Mouse (Mus musculus): Measurements from ENCODE around the gene Cuedc1. TPM values are rescaled to one million over a fixed set of nuclear protein-coding genes. Genes with fewer than 3 reads are reported as not detected.

Cuedc1 gene
- total and polyA plus RNA-seq, 3 experiments: 1.0 to 4.8 TPM; not detected in 1

DNA sequence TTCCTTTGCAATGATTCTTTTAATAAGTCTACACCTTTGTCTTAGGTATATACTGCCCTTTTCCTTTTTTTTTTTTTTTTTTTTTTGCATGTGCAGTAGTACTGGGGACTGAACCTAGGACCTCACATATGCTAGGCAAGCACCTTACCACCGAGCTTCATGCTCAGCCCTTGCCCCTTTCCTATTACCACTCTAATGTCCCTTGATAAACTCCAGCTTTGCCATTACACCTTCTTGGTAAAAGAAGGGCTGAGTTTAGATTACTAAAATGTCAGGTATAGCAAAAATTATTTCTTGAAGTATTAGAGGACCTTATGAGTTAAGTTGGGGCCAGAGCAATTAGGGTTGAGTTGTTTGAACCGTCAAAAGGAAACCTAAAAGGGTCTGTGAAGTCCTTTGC is 42.1 kb upstream of the Cuedc1 start:
- H3K9ac ChIP-seq (ENCODE audit: control insufficient read depth, low read depth, low read length, poor library complexity, severe bottlenecking): no peak overlapping the region
- peaks cover under 1 to 4% of the 10 kb centered on the region in 2 experiments for H3K4me1 ChIP-seq (ENCODE audit: control insufficient read depth in 1 of 2, insufficient read depth in 2 of 2, low read length in 2 of 2)
- no peaks in the 10 kb centered on the region for H3K9me3 ChIP-seq (replicated peaks; ENCODE audit: insufficient read depth, low read length)
- H3K27ac ChIP-seq (ENCODE audit: control insufficient read depth, low read depth, low read length): no peak overlapping the region
- H3K27me3 ChIP-seq (ENCODE audit: control insufficient read depth in 1 of 2, insufficient read depth in 2 of 2, low read length in 2 of 2): no peaks in the 10 kb centered on the region
- H3K36me3 ChIP-seq (ENCODE audit: control insufficient read depth in 1 of 2, insufficient read depth in 2 of 2, low read length in 2 of 2): peaks cover 15 to 17% of the 10 kb centered on the region in 2 experiments
- DNase-seq (ENCODE audit: low read depth, low spot score): no peak
- TF ChIP-seq NELFE (IDR thresholded peaks at IDR 0.05; ENCODE audit: low read depth, low read length) (no peak), POLR2AphosphoS2 (IDR thresholded peaks at IDR 0.05; ENCODE audit: low read length) (0 out of 2 replicates have a peak, but pooled peaks have one; percentile 63)
- H3K4me3 ChIP-seq (ENCODE audit: control insufficient read depth in 1 of 2, insufficient read depth in 1 of 2, low read depth in 2 of 2, low read length in 2 of 2): no peak overlapping the region
- H3K79me2 ChIP-seq (ENCODE audit: control insufficient read depth, insufficient read depth, low read length, poor library complexity): peaks cover 4% of the 10 kb centered on the region

DNA sequence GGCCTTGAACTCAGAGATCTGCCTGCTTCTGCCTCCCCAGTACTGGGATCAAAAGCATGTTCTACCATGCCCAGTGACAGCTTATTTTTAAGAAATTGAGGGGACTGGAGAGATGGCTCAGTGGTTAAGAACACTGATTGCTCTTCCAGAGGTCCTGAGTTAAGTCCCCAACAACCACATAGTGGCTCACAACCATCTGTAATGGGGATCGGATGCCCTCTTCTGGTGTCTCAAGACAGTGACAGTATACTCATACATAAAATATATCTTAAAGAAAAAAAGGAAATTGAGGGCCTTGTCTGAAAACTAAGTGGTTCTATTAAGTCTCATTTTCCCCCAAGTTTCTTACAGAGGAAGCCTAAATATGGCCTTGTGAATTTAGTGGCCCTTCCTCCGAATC is 40.1 kb upstream of the Cuedc1 start:
- TF ChIP-seq MYB (IDR thresholded peaks at IDR 0.05; ENCODE audit: low read depth, low read length): no peak
- TF ChIP-seq SMC3 (IDR thresholded peaks at IDR 0.05; ENCODE audit: low read depth, low read length): peak; percentile 47
- TF ChIP-seq BHLHE40 (IDR thresholded peaks at IDR 0.05; ENCODE audit: borderline replicate concordance, low read depth, low read length): no peak
- peak in 2 of 3 experiments; percentile 2 to 41; a peak in 2 of 6 replicates for TF ChIP-seq CTCF (IDR thresholded peaks at IDR 0.05 in 2 of 3, conservative IDR thresholded peaks at IDR 0.05 in 1 of 3; ENCODE audit: control insufficient read depth in 1 of 3, insufficient read depth in 1 of 3, low read depth in 2 of 3, low read length in 3 of 3, poor library complexity in 1 of 3, severe bottlenecking in 1 of 3)
- no peak for TF ChIP-seq RCOR1 (IDR thresholded peaks at IDR 0.05; ENCODE audit: low read depth, low read length)
- no peak for TF ChIP-seq UBTF (IDR thresholded peaks at IDR 0.05; ENCODE audit: borderline replicate concordance, insufficient read depth, low read depth, low read length)
- TF ChIP-seq RAD21 (IDR thresholded peaks at IDR 0.05; ENCODE audit: low read depth, low read length): peak; percentile 20
- peak; percentile 67 for DNase-seq (ENCODE audit: low read depth, low spot score)
- Histone ChIP-seq H3K9me3 (replicated peaks; ENCODE audit: insufficient read depth, low read length) (no peaks in the 10 kb centered on the region), H3K36me3 (ENCODE audit: control insufficient read depth in 1 of 2, insufficient read depth in 2 of 2, low read length in 2 of 2) (peaks cover 3 to 5% of the 10 kb centered on the region in 2 experiments; a peak in 2 of 4 replicates), H3K9ac (ENCODE audit: control insufficient read depth, low read depth, low read length, poor library complexity, severe bottlenecking) (no peak overlapping the region), H3K79me2 (ENCODE audit: control insufficient read depth, insufficient read depth, low read length, poor library complexity) (no peaks in the 10 kb centered on the region), H3K4me3 (ENCODE audit: control insufficient read depth in 1 of 2, insufficient read depth in 1 of 2, low read depth in 2 of 2, low read length in 2 of 2) (no peak overlapping the region), H3K4me1 (ENCODE audit: control insufficient read depth in 1 of 2, insufficient read depth in 2 of 2, low read length in 2 of 2) (no peaks in the 10 kb centered on the region), H3K27me3 (ENCODE audit: control insufficient read depth in 1 of 2, insufficient read depth in 2 of 2, low read length in 2 of 2) (no peaks in the 10 kb centered on the region), H3K27ac (ENCODE audit: control insufficient read depth, low read depth, low read length) (no peak overlapping the region)

DNA sequence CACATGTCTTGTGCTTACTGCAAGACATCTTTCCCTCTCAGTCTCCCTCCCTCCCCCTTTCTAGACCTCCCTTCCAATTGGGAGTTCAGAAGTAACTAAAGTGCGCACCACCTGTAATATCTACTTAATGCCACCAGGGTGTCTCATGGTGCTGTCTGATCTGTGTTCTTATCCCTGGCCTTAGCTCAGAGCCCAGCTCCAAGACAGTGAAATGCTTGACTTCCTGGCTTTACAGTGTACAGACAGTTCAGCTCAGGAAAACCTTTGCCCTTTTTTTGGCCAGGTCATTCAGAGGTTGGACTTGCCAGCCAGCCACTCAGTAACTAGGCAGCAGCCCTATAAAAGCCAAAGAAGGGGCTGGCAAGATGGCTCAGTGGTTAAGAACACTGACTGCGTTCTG is 38.7 kb upstream of the Cuedc1 start:
- DNase-seq (ENCODE audit: low read depth, low spot score): peak; percentile 88
- Histone ChIP-seq H3K9me3 (replicated peaks; ENCODE audit: insufficient read depth, low read length) (no peaks in the 10 kb centered on the region), H3K79me2 (ENCODE audit: control insufficient read depth, insufficient read depth, low read length, poor library complexity) (no peaks in the 10 kb centered on the region), H3K9ac (ENCODE audit: control insufficient read depth, low read depth, low read length, poor library complexity, severe bottlenecking) (no peak overlapping the region), H3K4me1 (ENCODE audit: control insufficient read depth in 1 of 2, insufficient read depth in 2 of 2, low read length in 2 of 2) (no peaks in the 10 kb centered on the region), H3K27me3 (ENCODE audit: control insufficient read depth in 1 of 2, insufficient read depth in 2 of 2, low read length in 2 of 2) (no peaks in the 10 kb centered on the region), H3K27ac (ENCODE audit: control insufficient read depth, low read depth, low read length) (no peak overlapping the region), H3K4me3 (ENCODE audit: control insufficient read depth in 1 of 2, insufficient read depth in 1 of 2, low read depth in 2 of 2, low read length in 2 of 2) (no peak overlapping the region), H3K36me3 (ENCODE audit: control insufficient read depth in 1 of 2, insufficient read depth in 2 of 2, low read length in 2 of 2) (peaks cover 0 to 2% of the 10 kb centered on the region in 2 experiments; a peak in 1 of 4 replicates)
- TF ChIP-seq ELF1 (IDR thresholded peaks at IDR 0.05; ENCODE audit: low read depth, low read length): peak; percentile 39; the same call in 1 of the 2 replicates
- TF ChIP-seq MYB (IDR thresholded peaks at IDR 0.05; ENCODE audit: low read depth, low read length): no peak
- TF ChIP-seq RAD21 (IDR thresholded peaks at IDR 0.05; ENCODE audit: low read depth, low read length): peak; percentile 90
- no peak for TF ChIP-seq GABPA (IDR thresholded peaks at IDR 0.05; ENCODE audit: low read depth, low read length)
- 0 out of 2 replicates have a peak, but pooled peaks have one; percentile 50 for TF ChIP-seq MAX (IDR thresholded peaks at IDR 0.05; ENCODE audit: low read length)
- 0 out of 2 replicates have a peak, but pooled peaks have one; percentile 24 for TF ChIP-seq MYC (IDR thresholded peaks at IDR 0.05; ENCODE audit: low read depth, low read length)
- peak; percentile 91 for TF ChIP-seq ZC3H11A (IDR thresholded peaks at IDR 0.05; ENCODE audit: low read depth, low read length)
- no peak for TF ChIP-seq ZKSCAN1 (IDR thresholded peaks at IDR 0.05; ENCODE audit: low read depth, low read length)
- TF ChIP-seq SMC3 (IDR thresholded peaks at IDR 0.05; ENCODE audit: low read depth, low read length): peak; percentile 95
- TF ChIP-seq NELFE (IDR thresholded peaks at IDR 0.05; ENCODE audit: low read depth, low read length): no peak
- no peak for TF ChIP-seq KAT2A (conservative IDR thresholded peaks at IDR 0.05; ENCODE audit: low read depth, low read length)
- 0 out of 2 replicates have a peak, but pooled peaks have one; percentile 6 for TF ChIP-seq MAFK (IDR thresholded peaks at IDR 0.05; ENCODE audit: borderline replicate concordance, low read depth, low read length)
- TF ChIP-seq USF2 (IDR thresholded peaks at IDR 0.05; ENCODE audit: borderline replicate concordance in 1 of 2, insufficient read depth in 1 of 2, low read depth in 1 of 2, low read length in 2 of 2): no peak
- 0 out of 2 replicates have a peak, but pooled peaks have one; percentile 28 for TF ChIP-seq HCFC1 (IDR thresholded peaks at IDR 0.05; ENCODE audit: low read depth, low read length)
- no peak for TF ChIP-seq POLR2A (IDR thresholded peaks at IDR 0.05; ENCODE audit: control insufficient read depth in 1 of 2, insufficient read depth in 1 of 2, low read depth in 1 of 2, low read length in 2 of 2, poor library complexity in 1 of 2)
- TF ChIP-seq ZMIZ1 (IDR thresholded peaks at IDR 0.05; ENCODE audit: low read depth, low read length): 0 out of 2 replicates have a peak, but pooled peaks have one; percentile 73
- TF ChIP-seq UBTF (IDR thresholded peaks at IDR 0.05; ENCODE audit: borderline replicate concordance, insufficient read depth, low read depth, low read length): no peak
- TF ChIP-seq TCF12 (IDR thresholded peaks at IDR 0.05; ENCODE audit: low read depth, low read length): 0 out of 2 replicates have a peak, but pooled peaks have one; percentile 6
- TF ChIP-seq MAZ (IDR thresholded peaks at IDR 0.05; ENCODE audit: low read depth, low read length): peak; percentile 68
- TF ChIP-seq NRF1 (IDR thresholded peaks at IDR 0.05; ENCODE audit: insufficient read depth, low read depth, low read length, poor library complexity, severe bottlenecking): 0 out of 2 replicates have a peak, but pooled peaks have one; percentile 19

Measured in MEL (cell line).